Mouse (Mus musculus): ENCODE data around the gene Serpinb9e.
"Not testable (repeated sequence)": the region's sequence is repeated elsewhere in the genome, so short reads cannot be mapped to it uniquely, and the experiment has no call there.

The Serpinb9e gene

DNA sequence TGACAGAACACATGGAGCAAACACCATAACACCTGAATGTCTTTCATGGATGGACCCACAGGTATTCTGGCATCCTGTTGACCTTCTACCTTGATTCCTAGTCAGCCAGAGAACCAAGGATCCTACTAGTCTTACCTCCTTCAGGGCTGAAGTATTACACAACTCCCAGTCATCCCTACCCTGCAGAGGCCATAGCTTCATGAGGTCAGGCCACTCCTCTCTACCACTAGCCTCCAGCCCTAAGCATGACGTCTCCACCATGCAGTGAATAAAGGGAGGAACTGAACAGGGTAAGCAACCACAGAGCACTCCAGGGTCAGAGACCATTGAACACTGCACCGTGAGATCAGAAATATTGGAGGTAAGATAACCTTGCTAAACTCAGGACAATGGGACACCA lies at the start of gene Serpinb9e:
Gene Serpinb9e (plus strand): TSS at position 301 of the 400 bp plus-strand sequence.
- DNase-seq, result not testable (repeated sequence)

DNA sequence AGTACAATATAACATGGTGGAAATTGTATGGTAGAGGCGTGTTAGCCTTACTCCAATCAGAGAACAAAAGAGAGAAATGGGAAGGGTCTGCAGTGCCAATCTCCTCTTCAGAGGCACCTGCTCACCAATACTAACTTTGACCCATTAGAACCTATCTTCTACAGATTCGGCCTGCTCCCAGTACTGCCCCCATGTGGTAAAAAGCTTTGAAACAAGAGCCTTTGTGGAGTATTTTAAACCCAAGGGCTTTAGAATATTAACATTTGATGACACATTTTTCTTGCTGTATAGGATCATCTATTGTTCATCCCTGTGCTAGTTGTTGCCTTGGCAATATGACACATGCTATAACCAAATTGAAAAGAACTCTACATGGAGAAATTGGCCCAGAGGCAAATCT lies 49.7 kb upstream of the Serpinb9e start:
- no peak for DNase-seq

DNA sequence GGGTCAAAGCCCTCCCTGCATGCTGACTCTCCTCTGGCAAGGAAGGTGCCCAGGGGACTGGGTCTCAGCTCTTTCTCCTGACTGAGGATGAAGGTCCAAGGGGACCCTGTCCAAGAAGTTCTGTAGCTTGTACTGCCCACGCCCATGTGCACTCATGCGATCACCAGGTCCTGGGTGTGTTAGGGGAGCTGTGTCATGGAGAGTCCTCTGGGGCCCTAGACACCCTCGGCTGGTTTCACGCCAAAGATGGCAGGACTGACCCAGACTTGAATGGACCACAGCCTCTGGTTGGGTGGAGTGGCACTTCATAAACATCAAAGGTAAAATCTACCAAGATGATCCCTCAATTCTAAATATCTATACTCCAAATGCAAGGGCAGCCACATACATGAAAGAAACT lies 59.2 kb downstream of the Serpinb9e start:
- not testable (repeated sequence) for DNase-seq

Data from cerebellum, adult 11 months (tissue).